Mouse (Mus musculus) forebrain, embryonic 14.5 days (tissue): ENCODE results near the gene Amot. TPM values are rescaled to one million over a fixed set of nuclear protein-coding genes. Genes with fewer than 3 reads are reported as not detected.

Source experiments
- ATAC-seq: fragments of 200-750 bp; cut with Nextera tagmentation; 2 replicates; pipeline ENCODE4 v1.8.0; 2017; ENCODE audit warnings: mild to moderate bottlenecking, moderate library complexity
- DNase-seq: peaks from one replicate; pipeline ENCODE4 v3.0.0-alpha.2; 2015; ENCODE audit warnings: low spot score
- H3K27ac ChIP-seq: fragments of 300-500 bp; sonication (generic); 2 replicates; pipeline ENCODE4 v1.5.1; 2014; ENCODE audit warnings: low read depth, mild to moderate bottlenecking, control low read depth, low read length, moderate library complexity
- H3K27me3 ChIP-seq: fragments of 300-500 bp; sonication (generic); replicated peaks from 2 replicates; pipeline ENCODE4 v1.6.1; 2014; ENCODE audit warnings: low read length, control low read depth, mixed read lengths; ENCODE audit not compliant: control insufficient read depth, insufficient read depth
- H3K36me3 ChIP-seq: fragments of 300-500 bp; sonication (generic); 2 replicates; pipeline ENCODE4 v1.6.1; 2014; ENCODE audit warnings: low read length, control low read depth; ENCODE audit not compliant: control insufficient read depth, insufficient read depth
- H3K4me1 ChIP-seq: fragments of 300-500 bp; sonication (generic); 2 replicates; pipeline ENCODE4 v1.6.1; 2014; ENCODE audit warnings: antibody characterized with exemption, low read length, control low read depth; ENCODE audit not compliant: control insufficient read depth, insufficient read depth
- H3K4me2 ChIP-seq: fragments of 300-500 bp; sonication (generic); 2 replicates; pipeline ENCODE4 v1.6.1; 2014; ENCODE audit warnings: mild to moderate bottlenecking, control low read depth, low read length
- H3K4me3 ChIP-seq: fragments of 300-500 bp; sonication (generic); 2 replicates; pipeline ENCODE4 v1.5.1; 2014; ENCODE audit warnings: low read depth, low read length, control low read depth
- H3K9ac ChIP-seq: fragments of 300-500 bp; sonication (generic); 2 replicates; pipeline ENCODE4 v1.6.1; 2014; ENCODE audit warnings: mild to moderate bottlenecking, low read length, control low read depth, moderate library complexity
- H3K9me3 ChIP-seq: fragments of 300-500 bp; sonication (generic); replicated peaks from 2 replicates; pipeline ENCODE4 v1.6.1; 2016; ENCODE audit warnings: low read length, control low read depth, mixed read lengths; ENCODE audit not compliant: control insufficient read depth
- WGBS: fragments of 180-500 bp; shearing (Covaris S2); extraction: QIAGEN DNeasy Blood & Tissue Kit; methylation state at CpG from one replicate; pipeline ENCODE4 v1.1.7; 2014; 5-methylcytosine and 5-hydroxymethylcytosine counted together
- polyA plus RNA-seq: library from polyadenylated mRNA; unstranded; fragments of >200 nt; fragmentation: Nextera tagmentation; extraction: Ambion mirVana; gene quantifications from 2 replicates; pipeline ENCODE4 v1.2.1, GENCODE M21; 2014

Amot gene
- polyA plus RNA-seq, 1 experiment from 2014 or later, result 6.9 TPM

GRCm38 (mm10) chrX:145489950-145490349 is 15.0 kb downstream of the Amot start:
- Histone ChIP-seq H3K27ac (no peak overlapping the region), H3K27me3 (no peaks in the 10 kb centered on the region), H3K36me3 (no peaks in the 10 kb centered on the region), H3K9me3 (no peaks in the 10 kb centered on the region), H3K9ac (no peak overlapping the region), H3K4me2 (no peak overlapping the region), H3K4me3 (no peak overlapping the region), H3K4me1 (no peaks in the 10 kb centered on the region)
- ATAC-seq, result no peak
- WGBS, result 88% methylated on average over 5 of the region's 5 CpGs
- DNase-seq, result no peak

- no peak overlapping the region for H3K4me3 ChIP-seq
- H3K36me3 ChIP-seq, result no peaks in the 10 kb centered on the region
- H3K9ac ChIP-seq, result no peak overlapping the region
- DNase-seq (no peak), ATAC-seq (no peak)
- H3K4me1 ChIP-seq, result no peaks in the 10 kb centered on the region
- no peak overlapping the region for H3K4me2 ChIP-seq
- WGBS, result 63% methylated on average over 4 of the region's 4 CpGs
- H3K9me3 ChIP-seq, result no peaks in the 10 kb centered on the region
- no peak overlapping the region for H3K27ac ChIP-seq
- H3K27me3 ChIP-seq, result no peaks in the 10 kb centered on the region
Observed at GRCm38 (mm10) chrX:145485495-145485894, 19.5 kb downstream of the Amot start.

GRCm38 (mm10) chrX:145483486-145484055 is 21.4 kb downstream of the Amot start:
- no peak overlapping the region for H3K27ac ChIP-seq
- no peaks in the 10 kb centered on the region for H3K4me1 ChIP-seq
- WGBS, result 70% methylated on average over 7 of the region's 7 CpGs
- no peak overlapping the region for H3K4me3 ChIP-seq
- no peak overlapping the region for H3K9ac ChIP-seq
- no peak overlapping the region for H3K4me2 ChIP-seq
- H3K9me3 ChIP-seq, result no peaks in the 10 kb centered on the region
- H3K36me3 ChIP-seq, result no peaks in the 10 kb centered on the region
- H3K27me3 ChIP-seq, result no peaks in the 10 kb centered on the region
- DNase-seq, result no peak
- no peak for ATAC-seq

- WGBS, result 90% methylated on average over 5 of the region's 5 CpGs
- no peaks in the 10 kb centered on the region for H3K27me3 ChIP-seq
- no peak overlapping the region for H3K27ac ChIP-seq
- no peaks in the 10 kb centered on the region for H3K36me3 ChIP-seq
- H3K4me3 ChIP-seq, result no peak overlapping the region
- DNase-seq, result no peak
- no peaks in the 10 kb centered on the region for H3K4me1 ChIP-seq
- H3K9me3 ChIP-seq, result no peaks in the 10 kb centered on the region
- no peak overlapping the region for H3K9ac ChIP-seq
- ATAC-seq, result no peak
- H3K4me2 ChIP-seq, result no peak overlapping the region
Observed at GRCm38 (mm10) chrX:145482383-145482782, 22.6 kb downstream of the Amot start.

- no peaks in the 10 kb centered on the region for H3K27me3 ChIP-seq
- no peak overlapping the region for H3K27ac ChIP-seq
- no peaks in the 10 kb centered on the region for H3K4me1 ChIP-seq
- no peak overlapping the region for H3K4me3 ChIP-seq
- DNase-seq (no peak), ATAC-seq (no peak)
- H3K36me3 ChIP-seq, result no peaks in the 10 kb centered on the region
- no peak overlapping the region for H3K9ac ChIP-seq
- H3K9me3 ChIP-seq, result no peaks in the 10 kb centered on the region
- no peak overlapping the region for H3K4me2 ChIP-seq
- WGBS, result 88% methylated on average over 10 of the region's 10 CpGs
Observed at GRCm38 (mm10) chrX:145479942-145480341, 25.0 kb downstream of the Amot start.

- peak; percentile 76 for ATAC-seq
- no peaks in the 10 kb centered on the region for H3K9me3 ChIP-seq
- H3K4me2 ChIP-seq, result no peak overlapping the region
- H3K4me1 ChIP-seq, result no peaks in the 10 kb centered on the region
- no peak overlapping the region for H3K9ac ChIP-seq
- no peak overlapping the region for H3K4me3 ChIP-seq
- peak overlapping the region; percentile 78 for H3K27ac ChIP-seq
- no peaks in the 10 kb centered on the region for H3K36me3 ChIP-seq
- 56% methylated on average over 3 of the region's 3 CpGs for WGBS
- peak; percentile 62 for DNase-seq
- H3K27me3 ChIP-seq, result no peaks in the 10 kb centered on the region
Observed at GRCm38 (mm10) chrX:145477725-145478194, 27.2 kb downstream of the Amot start.

GRCm38 (mm10) chrX:145477003-145477724 is 27.8 kb downstream of the Amot start:
- Histone ChIP-seq H3K4me1 (no peaks in the 10 kb centered on the region), H3K9me3 (no peaks in the 10 kb centered on the region), H3K4me2 (no peak overlapping the region), H3K27ac (peak overlapping the region; percentile 78), H3K36me3 (no peaks in the 10 kb centered on the region), H3K27me3 (no peaks in the 10 kb centered on the region), H3K4me3 (no peak overlapping the region), H3K9ac (no peak overlapping the region)
- no peak for DNase-seq
- WGBS, result 43% methylated on average over 5 of the region's 5 CpGs
- ATAC-seq, result peak; percentile 78

- no peaks in the 10 kb centered on the region for H3K36me3 ChIP-seq
- no peak overlapping the region for H3K9ac ChIP-seq
- 97% methylated on average over 6 of the region's 6 CpGs for WGBS
- ATAC-seq (no peak), DNase-seq (no peak)
- no peaks in the 10 kb centered on the region for H3K4me1 ChIP-seq
- H3K27me3 ChIP-seq, result no peaks in the 10 kb centered on the region
- H3K4me2 ChIP-seq, result no peak overlapping the region
- H3K27ac ChIP-seq, result no peak overlapping the region
- no peak overlapping the region for H3K4me3 ChIP-seq
- H3K9me3 ChIP-seq, result no peaks in the 10 kb centered on the region
Observed at GRCm38 (mm10) chrX:145468264-145468663, 36.7 kb downstream of the Amot start.

- Histone ChIP-seq H3K27me3 (no peaks in the 10 kb centered on the region), H3K4me3 (no peak overlapping the region), H3K4me2 (no peak overlapping the region), H3K9ac (no peak overlapping the region), H3K27ac (no peak overlapping the region), H3K36me3 (no peaks in the 10 kb centered on the region), H3K4me1 (no peaks in the 10 kb centered on the region), H3K9me3 (no peaks in the 10 kb centered on the region)
- ATAC-seq (no peak), DNase-seq (no peak)
- WGBS, result 83% methylated on average over 2 of the region's 2 CpGs
Observed at GRCm38 (mm10) chrX:145463524-145463923, 41.5 kb downstream of the Amot start.
